Mouse (Mus musculus): Measurements from ENCODE around the gene Ptpn14. TPM values are rescaled to one million over a fixed set of nuclear protein-coding genes. Genes with fewer than 3 reads are reported as not detected.

Ptpn14 gene
- polyA plus RNA-seq, 1 experiment from 2014 or later: 1.1 TPM

DNA sequence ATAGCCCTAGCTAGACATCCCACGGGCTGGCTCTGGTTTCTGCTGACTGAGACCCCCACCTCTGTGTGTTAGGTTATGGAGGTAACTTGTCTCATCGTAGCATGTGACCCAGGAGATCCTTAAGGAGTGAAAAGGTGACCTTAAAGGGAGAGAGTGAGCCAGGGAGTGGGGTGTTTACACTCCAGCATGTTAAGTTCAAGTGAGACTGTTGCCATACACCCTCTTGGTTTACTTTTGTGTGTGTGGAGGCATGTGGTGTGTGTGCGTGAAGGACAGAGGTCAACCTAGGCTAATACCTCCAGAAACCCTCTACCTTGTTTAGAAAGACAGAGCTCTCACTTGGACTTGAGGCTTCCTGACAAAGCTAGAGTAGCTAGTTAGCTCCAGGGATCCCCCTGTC, 42.4 kb downstream of the Ptpn14 start:
- Histone ChIP-seq H3K4me1 (ENCODE audit: control insufficient read depth, insufficient read depth, low read length) (no peaks in the 10 kb centered on the region), H3K36me3 (ENCODE audit: control insufficient read depth, insufficient read depth, low read length) (no peaks in the 10 kb centered on the region), H3K27ac (ENCODE audit: low read depth, low read length) (no peak overlapping the region), H3K4me2 (ENCODE audit: low read length) (no peak overlapping the region), H3K27me3 (replicated peaks; ENCODE audit: control insufficient read depth, insufficient read depth, low read length) (no peaks in the 10 kb centered on the region), H3K9ac (ENCODE audit: low read length) (no peak overlapping the region), H3K9me3 (replicated peaks; ENCODE audit: control insufficient read depth, low read length) (no peaks in the 10 kb centered on the region), H3K4me3 (ENCODE audit: low read depth, low read length) (no peak overlapping the region)
- DNase-seq (ENCODE audit: low spot score) (no peak), ATAC-seq (no peak)
- WGBS: 81% methylated on average over 3 of the region's 3 CpGs

- H3K4me2 ChIP-seq (ENCODE audit: low read length): no peak overlapping the region
- H3K4me3 ChIP-seq (ENCODE audit: low read depth, low read length): no peak overlapping the region
- no peak for DNase-seq (ENCODE audit: low spot score)
- no peaks in the 10 kb centered on the region for H3K9me3 ChIP-seq (replicated peaks; ENCODE audit: control insufficient read depth, low read length)
- H3K36me3 ChIP-seq (ENCODE audit: control insufficient read depth, insufficient read depth, low read length): no peaks in the 10 kb centered on the region
- no peaks in the 10 kb centered on the region for H3K4me1 ChIP-seq (ENCODE audit: control insufficient read depth, insufficient read depth, low read length)
- 95% methylated on average over 10 of the region's 10 CpGs for WGBS
- no peak overlapping the region for H3K27ac ChIP-seq (ENCODE audit: low read depth, low read length)
- ATAC-seq: no peak
- no peak overlapping the region for H3K9ac ChIP-seq (ENCODE audit: low read length)
- H3K27me3 ChIP-seq (replicated peaks; ENCODE audit: control insufficient read depth, insufficient read depth, low read length): no peaks in the 10 kb centered on the region
Observed at GRCm38 (mm10) chr1:189772707-189773106, 44.6 kb downstream of the Ptpn14 start.

- no peak overlapping the region for H3K4me2 ChIP-seq (ENCODE audit: low read length)
- no peak overlapping the region for H3K27ac ChIP-seq (ENCODE audit: low read depth, low read length)
- H3K36me3 ChIP-seq (ENCODE audit: control insufficient read depth, insufficient read depth, low read length): no peaks in the 10 kb centered on the region
- H3K4me3 ChIP-seq (ENCODE audit: low read depth, low read length): no peak overlapping the region
- 0 out of 2 replicates have a peak, but pooled peaks cover 3% of the 10 kb centered on the region for H3K27me3 ChIP-seq (replicated peaks; ENCODE audit: control insufficient read depth, insufficient read depth, low read length)
- DNase-seq (ENCODE audit: low spot score) (no peak), ATAC-seq (no peak)
- WGBS: 95% methylated on average over 1 of the region's 1 CpGs
- no peaks in the 10 kb centered on the region for H3K4me1 ChIP-seq (ENCODE audit: control insufficient read depth, insufficient read depth, low read length)
- H3K9ac ChIP-seq (ENCODE audit: low read length): no peak overlapping the region
- H3K9me3 ChIP-seq (replicated peaks; ENCODE audit: control insufficient read depth, low read length): no peaks in the 10 kb centered on the region
Observed at GRCm38 (mm10) chr1:189774778-189775177, 46.7 kb downstream of the Ptpn14 start.

DNA sequence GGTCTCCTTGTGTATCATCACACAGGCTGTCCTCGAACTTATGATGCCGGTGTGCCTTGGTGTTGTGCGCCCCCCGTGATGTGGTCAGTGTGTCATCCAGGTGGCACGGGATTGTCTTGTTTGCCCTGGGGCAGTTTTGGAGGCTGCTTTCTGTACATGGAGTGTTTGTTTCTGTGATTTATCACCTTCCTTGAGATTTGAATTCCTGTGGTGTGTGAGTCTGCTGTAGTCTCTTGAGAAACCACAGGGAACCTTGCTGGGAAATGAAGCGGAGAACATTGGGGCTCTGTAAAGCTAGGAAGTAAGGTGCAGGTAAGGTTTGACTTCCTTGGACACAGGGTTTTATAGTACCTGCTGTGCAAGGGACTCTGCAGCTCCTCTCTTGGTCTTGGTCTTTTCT, 49.1 kb downstream of the Ptpn14 start:
- no peak overlapping the region for H3K4me2 ChIP-seq (ENCODE audit: low read length)
- H3K27ac ChIP-seq (ENCODE audit: low read depth, low read length): no peak overlapping the region
- H3K9me3 ChIP-seq (replicated peaks; ENCODE audit: control insufficient read depth, low read length): no peaks in the 10 kb centered on the region
- 93% methylated on average over 6 of the region's 6 CpGs for WGBS
- H3K9ac ChIP-seq (ENCODE audit: low read length): no peak overlapping the region
- ATAC-seq: no peak
- H3K27me3 ChIP-seq (replicated peaks; ENCODE audit: control insufficient read depth, insufficient read depth, low read length): 0 out of 2 replicates have a peak, but pooled peaks cover 7% of the 10 kb centered on the region
- H3K36me3 ChIP-seq (ENCODE audit: control insufficient read depth, insufficient read depth, low read length): no peaks in the 10 kb centered on the region
- H3K4me1 ChIP-seq (ENCODE audit: control insufficient read depth, insufficient read depth, low read length): no peaks in the 10 kb centered on the region
- DNase-seq (ENCODE audit: low spot score): no peak
- no peak overlapping the region for H3K4me3 ChIP-seq (ENCODE audit: low read depth, low read length)

- ATAC-seq: no peak
- H3K27me3 ChIP-seq (replicated peaks; ENCODE audit: control insufficient read depth, insufficient read depth, low read length): peaks cover 11% of the 10 kb centered on the region; the same call in 1 of the 2 replicates
- 55% methylated on average over 5 of the region's 5 CpGs for WGBS
- no peak for DNase-seq (ENCODE audit: low spot score)
- H3K4me3 ChIP-seq (ENCODE audit: low read depth, low read length): no peak overlapping the region
- H3K9me3 ChIP-seq (replicated peaks; ENCODE audit: control insufficient read depth, low read length): no peaks in the 10 kb centered on the region
- no peaks in the 10 kb centered on the region for H3K4me1 ChIP-seq (ENCODE audit: control insufficient read depth, insufficient read depth, low read length)
- no peak overlapping the region for H3K27ac ChIP-seq (ENCODE audit: low read depth, low read length)
- H3K36me3 ChIP-seq (ENCODE audit: control insufficient read depth, insufficient read depth, low read length): no peaks in the 10 kb centered on the region
- no peak overlapping the region for H3K4me2 ChIP-seq (ENCODE audit: low read length)
- no peak overlapping the region for H3K9ac ChIP-seq (ENCODE audit: low read length)
Observed at GRCm38 (mm10) chr1:189778343-189778742, 50.3 kb downstream of the Ptpn14 start.

DNA sequence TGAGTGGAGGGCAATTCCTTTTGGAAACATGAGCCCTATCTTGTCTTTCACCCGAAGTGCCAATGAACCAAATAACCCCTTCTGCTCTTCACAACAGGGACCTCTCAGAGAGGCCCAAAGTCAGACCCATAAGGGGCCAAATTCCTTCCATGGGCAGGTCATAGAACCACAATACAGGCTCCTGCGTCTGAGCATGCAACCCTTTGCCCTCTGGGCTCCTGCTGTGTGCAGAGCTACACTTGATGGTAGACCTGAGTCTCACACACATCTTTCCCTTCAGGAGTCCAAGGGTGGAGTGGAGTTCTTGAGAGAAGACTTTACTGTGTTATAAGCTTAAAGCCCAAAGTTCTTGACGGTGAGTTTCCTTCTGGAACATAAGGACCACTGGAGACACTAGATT, 51.2 kb downstream of the Ptpn14 start:
- Histone ChIP-seq H3K36me3 (ENCODE audit: control insufficient read depth, insufficient read depth, low read length) (no peaks in the 10 kb centered on the region), H3K9ac (ENCODE audit: low read length) (no peak overlapping the region), H3K27me3 (replicated peaks; ENCODE audit: control insufficient read depth, insufficient read depth, low read length) (peaks cover 11% of the 10 kb centered on the region; the same call in 1 of the 2 replicates), H3K4me2 (ENCODE audit: low read length) (no peak overlapping the region), H3K9me3 (replicated peaks; ENCODE audit: control insufficient read depth, low read length) (no peaks in the 10 kb centered on the region), H3K27ac (ENCODE audit: low read depth, low read length) (no peak overlapping the region), H3K4me3 (ENCODE audit: low read depth, low read length) (no peak overlapping the region), H3K4me1 (ENCODE audit: control insufficient read depth, insufficient read depth, low read length) (no peaks in the 10 kb centered on the region)
- ATAC-seq: no peak
- DNase-seq (ENCODE audit: low spot score): no peak
- 68% methylated on average over 3 of the region's 3 CpGs for WGBS

- no peaks in the 10 kb centered on the region for H3K36me3 ChIP-seq (ENCODE audit: control insufficient read depth, insufficient read depth, low read length)
- 70% methylated on average over 10 of the region's 10 CpGs for WGBS
- no peak overlapping the region for H3K4me3 ChIP-seq (ENCODE audit: low read depth, low read length)
- no peak overlapping the region for H3K9ac ChIP-seq (ENCODE audit: low read length)
- H3K27me3 ChIP-seq (replicated peaks; ENCODE audit: control insufficient read depth, insufficient read depth, low read length): peaks cover 31% of the 10 kb centered on the region
- H3K4me2 ChIP-seq (ENCODE audit: low read length): no peak overlapping the region
- no peaks in the 10 kb centered on the region for H3K4me1 ChIP-seq (ENCODE audit: control insufficient read depth, insufficient read depth, low read length)
- ATAC-seq: no peak
- no peak overlapping the region for H3K27ac ChIP-seq (ENCODE audit: low read depth, low read length)
- no peaks in the 10 kb centered on the region for H3K9me3 ChIP-seq (replicated peaks; ENCODE audit: control insufficient read depth, low read length)
- no peak for DNase-seq (ENCODE audit: low spot score)
Observed at GRCm38 (mm10) chr1:189781721-189782345, 53.8 kb downstream of the Ptpn14 start.

GRCm38 (mm10) chr1:189782709-189783108, 54.6 kb downstream of the Ptpn14 start:
- DNase-seq (ENCODE audit: low spot score) (no peak), ATAC-seq (no peak)
- Histone ChIP-seq H3K4me2 (ENCODE audit: low read length) (no peak overlapping the region), H3K9me3 (replicated peaks; ENCODE audit: control insufficient read depth, low read length) (no peaks in the 10 kb centered on the region), H3K27ac (ENCODE audit: low read depth, low read length) (no peak overlapping the region), H3K36me3 (ENCODE audit: control insufficient read depth, insufficient read depth, low read length) (no peaks in the 10 kb centered on the region), H3K9ac (ENCODE audit: low read length) (no peak overlapping the region), H3K4me1 (ENCODE audit: control insufficient read depth, insufficient read depth, low read length) (no peaks in the 10 kb centered on the region), H3K4me3 (ENCODE audit: low read depth, low read length) (no peak overlapping the region), H3K27me3 (replicated peaks; ENCODE audit: control insufficient read depth, insufficient read depth, low read length) (peaks cover 33% of the 10 kb centered on the region)
- 89% methylated on average over 6 of the region's 6 CpGs for WGBS

- Histone ChIP-seq H3K4me2 (ENCODE audit: low read length) (no peak overlapping the region), H3K4me1 (ENCODE audit: control insufficient read depth, insufficient read depth, low read length) (no peaks in the 10 kb centered on the region), H3K27ac (ENCODE audit: low read depth, low read length) (no peak overlapping the region), H3K9me3 (replicated peaks; ENCODE audit: control insufficient read depth, low read length) (no peaks in the 10 kb centered on the region), H3K4me3 (ENCODE audit: low read depth, low read length) (no peak overlapping the region), H3K9ac (ENCODE audit: low read length) (no peak overlapping the region), H3K27me3 (replicated peaks; ENCODE audit: control insufficient read depth, insufficient read depth, low read length) (peaks cover 46% of the 10 kb centered on the region), H3K36me3 (ENCODE audit: control insufficient read depth, insufficient read depth, low read length) (no peaks in the 10 kb centered on the region)
- ATAC-seq: no peak
- DNase-seq (ENCODE audit: low spot score): no peak
- 84% methylated on average over 7 of the region's 7 CpGs for WGBS
Observed at GRCm38 (mm10) chr1:189784503-189784902, 56.4 kb downstream of the Ptpn14 start.
